In genomic region chr5:45441124-45441523, GRCm38 (mm10) we compare ENCODE assay signal across 39 mouse cellular contexts. TPM values are rescaled to one million over a fixed set of nuclear protein-coding genes. Genes with fewer than 3 reads are reported as not detected.
DNase-seq lines count a peak whose midpoint lies in the region; ATAC-seq and TF ChIP-seq lines count a peak whose summit lies in the region.
"Had no signal": no experiment of that assay in that cellular context is flagged by ENCODE, and none has a peak within 500 bp of the region (broad histone marks: within the 10 kb centered on the region; RNA-seq: fewer than 3 reads in every experiment).

No protein-coding gene starts in this region.

- TF ChIP-seq POLR2A in kidney, adult 2 months (IDR thresholded peaks at IDR 0.05; ENCODE audit: low read depth, low read length) = no peak

- DNase-seq in adrenal gland, postnatal 10 days = peak; percentile 20
- no peak for DNase-seq in adrenal gland, postnatal 25 days
- no peak for DNase-seq in kidney, adult 2 months
- DNase-seq in kidney, postnatal 25 days = no peak
- DNase-seq in testis, postnatal 14 days (ENCODE audit: low spot score) = peak; percentile 61
- DNase-seq in testis, postnatal 10 days (ENCODE audit: low spot score) = no peak
- DNase-seq: cerebellum, adult 2 months; cerebellum, postnatal 14 days; forebrain, postnatal 0 days; kidney, postnatal 14 days; right cerebral cortex, postnatal 4 days; thymus, postnatal 4 days had no signal

- no peak for TF ChIP-seq CTCF in kidney, adult 2 months (conservative IDR thresholded peaks at IDR 0.05; ENCODE audit: insufficient read depth, insufficient read length, low read depth, low read length)

- H3K4me2 ChIP-seq in hindbrain, embryonic 12.5 days (replicated peaks) = no peak overlapping the region
- H3K4me2 ChIP-seq: embryonic facial prominence, embryonic 15.5 days; forebrain, embryonic 12.5 days; limb, embryonic 12.5 days; lung, embryonic 15.5 days; midbrain, embryonic 15.5 days had no signal

- no peaks in the 10 kb centered on the region for H3K9me3 ChIP-seq in hindbrain, embryonic 12.5 days (replicated peaks)
- H3K9me3 ChIP-seq: embryonic facial prominence, embryonic 10.5 days; embryonic facial prominence, embryonic 15.5 days; forebrain, embryonic 12.5 days; hindbrain, embryonic 10.5 days; limb, embryonic 12.5 days; lung, embryonic 15.5 days; midbrain, embryonic 10.5 days; midbrain, embryonic 15.5 days had no signal

- no peaks in the 10 kb centered on the region for H3K27me3 ChIP-seq in kidney, adult 2 months (replicated peaks; ENCODE audit: control insufficient read depth, insufficient read depth, low read length)
- no peaks in the 10 kb centered on the region for H3K27me3 ChIP-seq in hindbrain, embryonic 12.5 days
- H3K27me3 ChIP-seq: embryonic facial prominence, embryonic 15.5 days; forebrain, embryonic 12.5 days; limb, embryonic 12.5 days; lung, embryonic 15.5 days; midbrain, embryonic 15.5 days; Patski had no signal

- H3K4me3 ChIP-seq in kidney, adult 2 months (ENCODE audit: insufficient read depth, low read depth, low read length) = no peak overlapping the region
- H3K4me3 ChIP-seq in hindbrain, embryonic 12.5 days = no peak overlapping the region
- H3K4me3 ChIP-seq: embryonic facial prominence, embryonic 10.5 days; embryonic facial prominence, embryonic 15.5 days; forebrain, embryonic 12.5 days; hindbrain, embryonic 10.5 days; left cerebral cortex, adult 2 months; limb, embryonic 12.5 days; lung, embryonic 15.5 days; midbrain, embryonic 10.5 days; midbrain, embryonic 15.5 days had no signal

- ATAC-seq in hindbrain, embryonic 12.5 days (ENCODE audit: low FRiP score) = no peak
- ATAC-seq: forebrain, postnatal 0 days; hindbrain, embryonic 16.5 days; midbrain, embryonic 15.5 days; Patski had no signal

- H3K9ac ChIP-seq in hindbrain, embryonic 12.5 days = no peak overlapping the region
- H3K9ac ChIP-seq: embryonic facial prominence, embryonic 15.5 days; forebrain, embryonic 12.5 days; forebrain, postnatal 0 days; limb, embryonic 12.5 days; liver, embryonic 14.5 days; lung, embryonic 15.5 days; midbrain, embryonic 15.5 days had no signal

- H3K4me1 ChIP-seq in kidney, adult 2 months (ENCODE audit: control insufficient read depth, insufficient read depth, low read length) = peaks cover 17% of the 10 kb centered on the region
- H3K4me1 ChIP-seq in hindbrain, embryonic 12.5 days = no peaks in the 10 kb centered on the region
- H3K4me1 ChIP-seq: embryonic facial prominence, embryonic 15.5 days; forebrain, embryonic 12.5 days; lung, embryonic 15.5 days; midbrain, embryonic 10.5 days; midbrain, embryonic 15.5 days had no signal

- peak overlapping the region; percentile 71 for H3K27ac ChIP-seq in kidney, adult 2 months (ENCODE audit: insufficient read depth, low read depth, low read length)
- no peak overlapping the region for H3K27ac ChIP-seq in hindbrain, embryonic 12.5 days
- H3K27ac ChIP-seq: embryonic facial prominence, embryonic 10.5 days; embryonic facial prominence, embryonic 15.5 days; forebrain, embryonic 12.5 days; hindbrain, embryonic 10.5 days; left cerebral cortex, adult 2 months; limb, embryonic 12.5 days; liver, embryonic 14.5 days; lung, embryonic 15.5 days; midbrain, embryonic 10.5 days; midbrain, embryonic 15.5 days; stomach, postnatal 0 days had no signal

- WGBS in kidney, adult 2 months = 67% methylated on average over 3 of the region's 3 CpGs
- 86% methylated on average over 3 of the region's 3 CpGs for WGBS in hindbrain, embryonic 12.5 days

- H3K36me3 ChIP-seq in kidney, adult 2 months (ENCODE audit: control insufficient read depth, insufficient read depth, low read length) = peaks cover 8% of the 10 kb centered on the region
- peaks cover 26% of the 10 kb centered on the region for H3K36me3 ChIP-seq in hindbrain, embryonic 12.5 days
- H3K36me3 ChIP-seq: midbrain, embryonic 15.5 days had no signal

RNA-seq across cellular contexts. Expression of gene Qdpr, which starts 8.9 kb away (rescaled TPM):
- total RNA-seq in adrenal gland, postnatal 10 days (2021) = 100 to 1,000 TPM; 156 to 161 TPM
- 121 and 129 TPM in 2 replicates for total RNA-seq in adrenal gland, postnatal 25 days (2021)
- 415 and 434 TPM in 2 replicates for polyA plus RNA-seq in kidney, adult 2 months (2012; rRNA removed)
- 109 and 117 TPM in 2 replicates for polyA plus RNA-seq in hindbrain, embryonic 12.5 days (2016; fragmentation: Nextera tagmentation; extraction: Ambion mirVana)

RNA-seq across cellular contexts. Expression of gene Clrn2, which starts 12.4 kb away (rescaled TPM):
- total RNA-seq in adrenal gland, postnatal 10 days (2021) = not detected
- not detected in 2 replicates for total RNA-seq in adrenal gland, postnatal 25 days (2021)
- not detected in 2 replicates for polyA plus RNA-seq in kidney, adult 2 months (2012; rRNA removed)
- 0.23 and 0.25 TPM in 2 replicates for polyA plus RNA-seq in hindbrain, embryonic 12.5 days (2016; fragmentation: Nextera tagmentation; extraction: Ambion mirVana)
- total RNA-seq: adrenal gland, postnatal 36 days; forebrain, postnatal 0 days; gastrocnemius, adult 8-10 months; layer of hippocampus, postnatal 10 days; megakaryocyte progenitor cell, adult 5-6 weeks; MEL; neutrophil, adult 5-6 weeks had no signal
- polyA plus RNA-seq: cerebellum, adult 2 months; embryonic facial prominence, embryonic 10.5 days; forebrain, embryonic 12.5 days; forebrain, postnatal 0 days; gonadal fat pad, adult 2 months; heart, embryonic 16.5 days; intestine, embryonic 14.5 days; kidney, embryonic 14.5 days; liver, embryonic 14.5 days; lung, embryonic 15.5 days; midbrain, embryonic 10.5 days; neural tube, embryonic 11.5 days; Patski; spleen, adult 2 months; stomach, postnatal 0 days; thymus, postnatal 0 days had no signal

RNA-seq across cellular contexts. Expression of gene Lap3, which starts 52.0 kb away (rescaled TPM):
- 100 to 1,000 TPM; 104 to 117 TPM for total RNA-seq in adrenal gland, postnatal 10 days (2021)
- 54.5 and 61.8 TPM in 2 replicates for total RNA-seq in adrenal gland, postnatal 25 days (2021)
- 93.2 and 96.5 TPM in 2 replicates for polyA plus RNA-seq in kidney, adult 2 months (2012; rRNA removed)
- polyA plus RNA-seq in hindbrain, embryonic 12.5 days (2016; fragmentation: Nextera tagmentation; extraction: Ambion mirVana) = 57.3 and 58.8 TPM in 2 replicates

Comparison
In these comparisons a context has a peak if more than half of its experiments do, and no peak if none do; other contexts are left out.
1. DNase-seq: peak in adrenal gland, postnatal 10 days (single experiment) and testis, postnatal 14 days (single experiment); none in adrenal gland, postnatal 25 days (single experiment), kidney, adult 2 months (single experiment), kidney, postnatal 25 days (0 of 2) and testis, postnatal 10 days (single experiment).